ENCODE assay signal across 13 mouse cellular contexts in genomic region chr8:124056832-124057655, GRCm38 (mm10).
"Had no signal": no experiment of that assay in that cellular context is flagged by ENCODE, and none has a peak within 500 bp of the region (broad histone marks: within the 10 kb centered on the region; RNA-seq: fewer than 3 reads in every experiment).

No protein-coding gene starts in this region.

- H3K4me3 ChIP-seq: left cerebral cortex, adult 2 months; limb, embryonic 10.5 days; liver, embryonic 15.5 days; midbrain, embryonic 10.5 days; neural tube, embryonic 12.5 days had no signal

- DNase-seq: kidney, postnatal 10 days; lung, adult 2 months; lung, postnatal 36 days; midbrain, embryonic 14.5 days had no signal

- H3K36me3 ChIP-seq: limb, embryonic 10.5 days; liver, embryonic 15.5 days; midbrain, embryonic 10.5 days; neural tube, embryonic 12.5 days had no signal

- H3K27ac ChIP-seq: left cerebral cortex, adult 2 months; limb, embryonic 10.5 days; liver, embryonic 15.5 days; midbrain, embryonic 10.5 days; neural tube, embryonic 12.5 days; stomach, postnatal 0 days had no signal

- H3K4me1 ChIP-seq: neural tube, embryonic 12.5 days had no signal

- H3K4me2 ChIP-seq: liver, embryonic 11.5 days; liver, embryonic 15.5 days; neural tube, embryonic 12.5 days had no signal

- H3K9me3 ChIP-seq: limb, embryonic 10.5 days; liver, embryonic 15.5 days; midbrain, embryonic 10.5 days; neural tube, embryonic 12.5 days had no signal

- H3K27me3 ChIP-seq: liver, embryonic 15.5 days; neural tube, embryonic 12.5 days had no signal

- ATAC-seq: intestine, embryonic 16.5 days; lung, postnatal 0 days had no signal

- H3K9ac ChIP-seq: liver, embryonic 15.5 days; neural tube, embryonic 12.5 days had no signal
